Mouse (Mus musculus) ES-Bruce4 (cell line): ENCODE measurements around the gene Jmjd4.

ENCODE experiments used
- CTCF ChIP-seq: IDR thresholded peaks from one replicate; pipeline ENCODE4 v1.8.1; 2011; ENCODE audit warnings: low read depth, low read length
- EP300 ChIP-seq: IDR thresholded peaks from 2 replicates; pipeline ENCODE4 v1.6.1; 2011; ENCODE audit warnings: low read depth, low read length; ENCODE audit not compliant: insufficient read depth
- POLR2A ChIP-seq: IDR thresholded peaks from one replicate; pipeline ENCODE4 v1.8.1; 2011; ENCODE audit warnings: low read length; ENCODE audit not compliant: insufficient read depth

GRCm38 (mm10) chr11:59405761-59406160, 44.1 kb upstream of the Jmjd4 start:
- TF ChIP-seq POLR2A (no peak), CTCF (no peak), EP300 (no peak)
